Mouse (Mus musculus) hindbrain, embryonic 16.5 days (tissue): Measurements from ENCODE around the gene Psmd8. TPM values are rescaled to one million over a fixed set of nuclear protein-coding genes. Genes with fewer than 3 reads are reported as not detected.
"Not testable (repeated sequence)": the region's sequence is repeated elsewhere in the genome, so short reads cannot be mapped to it uniquely, and the experiment has no call there.

Experiments used
- ATAC-seq: fragments of 200-750 bp; cut with Nextera tagmentation; 2 replicates; pipeline ENCODE4 v1.8.0; 2017; ENCODE audit warnings: moderate TSS enrichment, moderate library complexity
- H3K27ac ChIP-seq: fragments of 300-500 bp; sonication (generic); 2 replicates; pipeline ENCODE4 v1.5.1; 2014; ENCODE audit warnings: low read depth, mild to moderate bottlenecking, control low read depth, low read length, moderate library complexity
- H3K27me3 ChIP-seq: fragments of 300-500 bp; sonication (generic); replicated peaks from 2 replicates; pipeline ENCODE4 v1.6.1; 2014; ENCODE audit warnings: low read length; ENCODE audit not compliant: control insufficient read depth, insufficient read depth
- H3K36me3 ChIP-seq: fragments of 300-500 bp; sonication (generic); 2 replicates; pipeline ENCODE4 v1.6.1; 2014; ENCODE audit warnings: mild to moderate bottlenecking, low read length, moderate library complexity, mixed read lengths; ENCODE audit not compliant: control insufficient read depth, insufficient read depth
- H3K4me1 ChIP-seq: fragments of 300-500 bp; sonication (generic); 2 replicates; pipeline ENCODE4 v1.6.1; 2014; ENCODE audit warnings: low read depth, low read length; ENCODE audit not compliant: control insufficient read depth, insufficient read depth
- H3K4me2 ChIP-seq: fragments of 300-500 bp; sonication (generic); 2 replicates; pipeline ENCODE4 v1.6.1; 2014; ENCODE audit warnings: mild to moderate bottlenecking, low read length, control low read depth, moderate library complexity
- H3K4me3 ChIP-seq: fragments of 300-500 bp; sonication (generic); 2 replicates; pipeline ENCODE4 v1.5.1; 2014; ENCODE audit warnings: mild to moderate bottlenecking, low read length, control low read depth, moderate library complexity
- H3K9ac ChIP-seq: fragments of 300-500 bp; sonication (generic); 2 replicates; pipeline ENCODE4 v1.6.1; 2014; ENCODE audit warnings: low read depth, mild to moderate bottlenecking, control low read depth, low read length, moderate library complexity
- H3K9me3 ChIP-seq: fragments of 300-500 bp; sonication (generic); 2 replicates; pipeline ENCODE4 v1.6.1; 2014; ENCODE audit warnings: mild to moderate bottlenecking, low read length, moderate library complexity; ENCODE audit not compliant: control insufficient read depth
- WGBS: fragments of 180-500 bp; shearing (Covaris S2); extraction: QIAGEN DNeasy Blood & Tissue Kit; methylation state at CpG from one replicate; pipeline ENCODE4 v1.1.7; 2014; 5-methylcytosine and 5-hydroxymethylcytosine counted together
- polyA plus RNA-seq: library from polyadenylated mRNA; unstranded; fragments of >200 nt; fragmentation: Nextera tagmentation; extraction: Ambion mirVana; gene quantifications from 2 replicates; pipeline ENCODE4 v1.2.1, GENCODE M21; 2015

The Psmd8 gene
- polyA plus RNA-seq, 1 experiment from 2014 or later = 284 TPM

DNA sequence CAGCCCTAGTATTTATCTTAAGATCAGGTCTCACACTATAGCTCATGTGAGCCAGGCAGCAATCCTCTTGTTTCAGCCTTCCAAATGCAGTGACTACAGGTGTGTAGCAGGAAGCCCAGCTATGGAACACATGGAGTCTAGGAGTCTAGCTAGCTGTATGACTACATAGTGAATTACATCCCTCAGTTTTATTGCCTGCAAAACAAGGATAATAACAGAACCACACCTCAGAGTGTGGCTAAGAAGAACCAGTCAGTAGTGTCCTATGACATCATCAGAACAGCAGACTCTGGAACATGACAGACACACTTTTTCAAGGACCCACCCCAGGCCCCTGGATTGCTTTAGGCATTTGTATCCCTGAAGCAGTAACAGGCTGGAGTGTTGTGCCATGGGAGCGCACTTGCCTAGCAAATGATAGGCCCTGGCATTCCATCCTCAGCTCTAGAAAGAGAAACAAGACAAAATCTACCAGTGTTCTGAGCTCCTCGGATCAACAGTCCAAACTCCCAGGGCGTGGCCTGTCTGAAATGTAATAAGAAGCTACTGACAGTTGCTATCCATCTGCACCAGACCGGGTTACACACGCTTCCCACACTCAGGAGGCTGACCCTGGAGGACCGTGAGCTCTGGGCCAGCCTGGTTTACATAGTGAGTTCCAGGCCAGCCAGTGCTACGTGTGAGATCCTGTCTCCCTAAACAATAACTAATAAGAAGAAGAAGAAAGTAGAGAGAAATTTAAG is 33.7 kb downstream of the Psmd8 start:
- no peaks in the 10 kb centered on the region for H3K36me3 ChIP-seq
- H3K9ac ChIP-seq = no peak overlapping the region
- H3K4me3 ChIP-seq = no peak overlapping the region
- no peak overlapping the region for H3K4me2 ChIP-seq
- no peaks in the 10 kb centered on the region for H3K9me3 ChIP-seq
- H3K27me3 ChIP-seq = no peaks in the 10 kb centered on the region
- 85% methylated on average over 7 of the region's 7 CpGs for WGBS
- H3K27ac ChIP-seq = no peak overlapping the region
- H3K4me1 ChIP-seq = no peaks in the 10 kb centered on the region
- ATAC-seq = no peak

DNA sequence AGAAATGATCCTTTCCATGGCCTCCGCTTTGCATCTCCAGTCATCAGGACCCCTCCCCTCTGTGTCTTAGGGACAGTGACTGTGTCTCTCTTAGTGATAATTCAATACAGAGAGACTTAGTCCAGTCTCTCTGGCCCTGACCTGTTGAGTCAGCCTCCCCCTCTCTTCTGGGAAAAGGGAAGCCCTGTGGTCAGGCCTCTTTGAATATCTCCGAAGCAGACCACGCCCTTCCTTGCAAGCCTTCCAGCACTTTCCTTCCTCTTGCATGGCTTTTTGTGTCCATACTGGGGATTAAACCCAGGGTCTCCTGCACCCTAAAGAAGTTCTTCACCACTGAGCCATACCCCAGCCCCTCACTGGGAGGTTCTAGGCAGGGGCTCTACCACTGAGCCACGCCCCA is 36.5 kb downstream of the Psmd8 start:
- Histone ChIP-seq H3K27ac (no peak overlapping the region), H3K4me2 (no peak overlapping the region), H3K4me3 (no peak overlapping the region), H3K9ac (no peak overlapping the region), H3K27me3 (no peaks in the 10 kb centered on the region), H3K4me1 (no peaks in the 10 kb centered on the region), H3K36me3 (no peaks in the 10 kb centered on the region), H3K9me3 (no peaks in the 10 kb centered on the region)
- WGBS = 96% methylated on average over 3 of the region's 4 CpGs
- no peak for ATAC-seq

DNA sequence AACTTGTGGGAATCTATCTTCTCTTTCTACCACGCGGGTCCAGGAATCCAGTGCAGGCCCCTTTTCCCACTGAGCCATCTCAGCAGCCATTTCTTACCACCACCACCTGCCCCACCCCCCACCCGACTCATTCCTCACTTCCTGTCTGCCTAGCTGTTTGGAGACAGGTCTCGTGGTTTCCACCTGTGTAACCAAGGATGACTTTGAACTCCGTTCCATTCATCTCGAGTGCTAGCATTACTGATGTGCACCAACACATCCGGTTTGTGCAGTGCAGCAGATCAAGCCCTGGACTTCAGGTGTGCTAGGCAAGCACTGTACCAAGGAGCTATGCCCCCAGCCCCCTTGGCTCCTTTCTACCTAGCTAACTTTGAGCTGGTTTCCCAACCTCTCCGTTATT is 39.1 kb downstream of the Psmd8 start:
- no peaks in the 10 kb centered on the region for H3K36me3 ChIP-seq
- H3K27me3 ChIP-seq = peaks cover 2% of the 10 kb centered on the region
- no peaks in the 10 kb centered on the region for H3K4me1 ChIP-seq
- H3K4me2 ChIP-seq = no peak overlapping the region
- H3K27ac ChIP-seq = no peak overlapping the region
- WGBS = 85% methylated on average over 8 of the region's 8 CpGs
- H3K4me3 ChIP-seq = no peak overlapping the region
- no peaks in the 10 kb centered on the region for H3K9me3 ChIP-seq
- ATAC-seq = no peak
- no peak overlapping the region for H3K9ac ChIP-seq

DNA sequence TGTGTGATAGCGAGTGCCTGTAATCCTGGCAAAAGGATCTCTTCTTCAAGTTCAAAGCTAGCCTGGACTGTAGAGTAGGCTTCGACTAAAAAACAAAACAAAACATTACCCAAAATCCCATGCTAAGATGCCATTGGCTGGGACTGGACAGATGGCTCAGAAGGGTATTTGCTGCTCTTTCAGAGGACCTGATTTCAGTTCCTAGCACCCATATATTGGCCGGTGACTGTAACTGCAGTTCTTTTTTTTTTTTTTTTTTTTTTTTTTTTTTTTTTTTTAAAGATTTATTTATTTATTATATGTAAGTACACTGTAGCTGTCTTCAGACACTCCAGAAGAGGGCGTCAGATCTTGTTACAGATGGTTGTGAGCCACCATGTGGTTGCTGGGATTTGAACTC is 41.3 kb downstream of the Psmd8 start:
- ATAC-seq, H3K9me3 ChIP-seq, H3K4me1 ChIP-seq, H3K27me3 ChIP-seq, H3K4me3 ChIP-seq, H3K4me2 ChIP-seq, H3K27ac ChIP-seq, H3K36me3 ChIP-seq, H3K9ac ChIP-seq: not testable (repeated sequence)
- WGBS = 94% methylated on average over 3 of the region's 4 CpGs

DNA sequence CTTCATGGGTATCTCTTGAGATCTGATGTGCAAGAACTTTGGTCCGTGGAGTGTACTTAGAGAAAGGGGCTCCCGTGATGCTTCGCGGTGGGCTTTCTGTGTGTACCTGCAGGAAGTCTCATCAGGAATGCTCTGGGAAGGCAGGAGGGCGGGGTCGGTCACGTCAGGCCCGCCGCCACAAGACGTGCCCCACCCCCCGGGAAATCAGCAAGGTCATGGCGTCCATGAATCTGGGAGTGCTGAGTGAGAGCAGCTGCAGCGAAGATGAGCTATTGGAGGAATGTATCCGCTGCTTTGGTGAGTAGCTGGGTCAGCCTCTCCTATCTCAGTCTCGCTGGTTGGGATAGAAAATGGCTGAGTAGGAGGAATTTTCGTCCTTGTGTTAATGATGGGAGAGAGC is 43.1 kb downstream of the Psmd8 start:
- H3K9me3 ChIP-seq = no peaks in the 10 kb centered on the region
- no peaks in the 10 kb centered on the region; the same call in 1 of the 2 replicates for H3K4me1 ChIP-seq
- WGBS = 43% methylated on average over 16 of the region's 16 CpGs
- H3K4me3 ChIP-seq = no peak overlapping the region
- H3K4me2 ChIP-seq = no peak overlapping the region
- no peak overlapping the region for H3K27ac ChIP-seq
- H3K36me3 ChIP-seq = no peaks in the 10 kb centered on the region
- peaks cover 2% of the 10 kb centered on the region for H3K27me3 ChIP-seq
- no peak for ATAC-seq
- no peak overlapping the region for H3K9ac ChIP-seq

DNA sequence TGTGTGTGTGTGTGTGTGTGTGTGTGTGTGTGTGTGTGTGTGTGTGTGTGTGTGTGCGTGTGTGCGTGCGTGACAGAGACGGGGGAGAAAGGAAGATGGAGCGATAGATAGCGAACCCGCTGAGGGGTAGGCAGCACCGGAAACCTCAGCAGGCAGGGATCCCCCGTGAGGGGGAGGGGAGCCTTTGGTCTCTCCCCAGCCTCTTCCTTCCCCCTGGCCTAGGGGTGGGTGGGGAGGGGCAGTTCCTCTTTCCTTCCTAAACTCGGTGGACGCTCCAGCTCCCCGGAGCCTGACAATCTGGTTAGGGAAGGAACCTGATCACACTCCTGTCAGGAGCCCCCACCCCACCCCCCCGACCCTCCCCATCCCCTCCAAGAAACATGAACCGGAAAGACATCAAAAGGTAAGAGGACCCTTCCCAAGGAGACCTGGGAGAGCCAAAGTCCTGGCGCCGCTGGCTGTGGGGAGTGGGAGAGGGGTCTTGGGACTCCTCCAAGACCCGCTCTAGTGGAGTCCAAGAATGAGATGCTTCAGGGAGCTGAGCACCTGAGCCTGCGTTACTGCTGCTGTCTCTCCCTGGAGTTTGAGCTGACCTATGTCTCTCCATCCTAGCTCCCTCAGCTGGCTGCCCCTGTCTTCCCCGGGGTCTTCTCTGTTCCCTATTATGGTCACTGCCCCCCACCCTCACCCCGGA is 45.7 kb downstream of the Psmd8 start, which contains the start of gene Rasgrp4:
TSS of gene Rasgrp4 (plus strand) at position 159 of the 694 bp plus-strand sequence.
- peak within 1 kb of the TSS; percentile 9; the same call in 1 of the 2 replicates for H3K9ac ChIP-seq
- WGBS = 2% methylated on average over 10 of the region's 20 CpGs
- H3K36me3 ChIP-seq = no peaks in the 10 kb centered on the region
- H3K27me3 ChIP-seq = peaks cover 2% of the 10 kb centered on the region
- no peak within 1 kb of the TSS for H3K27ac ChIP-seq
- H3K4me3 ChIP-seq = peak within 1 kb of the TSS; percentile 30
- ATAC-seq = peak; percentile 71
- no peaks in the 10 kb centered on the region; the same call in 1 of the 2 replicates for H3K4me1 ChIP-seq
- H3K4me2 ChIP-seq = peak within 1 kb of the TSS; percentile 60
- H3K9me3 ChIP-seq = no peaks in the 10 kb centered on the region

DNA sequence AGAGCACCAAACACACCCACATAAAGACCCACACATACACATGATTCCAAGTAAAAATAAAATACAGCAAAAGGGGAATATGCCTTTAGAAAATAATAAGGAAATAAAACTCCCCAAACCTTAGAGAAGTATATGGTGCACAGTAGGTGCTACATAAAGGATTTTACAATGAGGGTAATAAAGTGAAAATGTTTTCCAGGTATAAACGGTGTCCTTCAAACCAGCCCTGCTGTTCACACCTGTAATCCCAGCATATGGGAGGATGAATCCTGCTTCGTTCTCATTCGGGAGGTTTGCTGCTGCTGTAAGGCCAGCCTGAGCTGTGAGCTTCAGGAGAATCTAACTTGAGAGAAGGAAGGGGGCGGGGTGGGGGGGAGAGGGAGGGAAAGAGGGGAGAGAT is 46.3 kb downstream of the Psmd8 start:
- WGBS = 5% methylated on average over 4 of the region's 4 CpGs
- ATAC-seq = no peak
- H3K4me1 ChIP-seq = no peaks in the 10 kb centered on the region; the same call in 1 of the 2 replicates
- H3K27ac ChIP-seq = no peak overlapping the region
- H3K9me3 ChIP-seq = no peaks in the 10 kb centered on the region
- peak overlapping the region; percentile 30 for H3K4me3 ChIP-seq
- H3K4me2 ChIP-seq = peak overlapping the region; percentile 60
- H3K9ac ChIP-seq = no peak overlapping the region
- peaks cover 2% of the 10 kb centered on the region for H3K27me3 ChIP-seq
- H3K36me3 ChIP-seq = no peaks in the 10 kb centered on the region

DNA sequence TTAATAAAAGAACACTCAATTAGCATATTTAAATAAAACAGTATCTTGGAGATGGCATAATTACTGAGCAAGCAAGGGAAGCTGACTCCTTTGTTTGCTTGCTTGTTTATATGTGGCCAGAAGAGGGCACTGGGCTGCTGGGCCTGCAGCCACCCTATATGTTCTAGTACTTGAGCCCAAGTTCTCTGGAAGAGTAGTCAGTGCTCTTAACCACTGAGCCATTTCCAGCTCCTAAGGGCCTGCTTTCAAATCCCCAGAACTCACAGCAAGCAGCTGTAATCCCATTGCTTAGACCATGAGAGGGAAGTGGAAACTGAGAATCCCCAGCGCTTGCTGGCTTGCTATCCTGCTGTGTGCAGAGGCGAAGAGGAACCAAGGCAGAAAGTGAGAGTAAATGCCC is 51.8 kb downstream of the Psmd8 start:
- ATAC-seq = no peak
- Histone ChIP-seq H3K27ac (no peak overlapping the region), H3K9ac (no peak overlapping the region), H3K9me3 (no peaks in the 10 kb centered on the region), H3K36me3 (no peaks in the 10 kb centered on the region), H3K4me2 (no peak overlapping the region), H3K4me3 (no peak overlapping the region), H3K4me1 (peaks cover 7% of the 10 kb centered on the region), H3K27me3 (peaks cover 3% of the 10 kb centered on the region)
- 60% methylated on average over 2 of the region's 2 CpGs for WGBS

DNA sequence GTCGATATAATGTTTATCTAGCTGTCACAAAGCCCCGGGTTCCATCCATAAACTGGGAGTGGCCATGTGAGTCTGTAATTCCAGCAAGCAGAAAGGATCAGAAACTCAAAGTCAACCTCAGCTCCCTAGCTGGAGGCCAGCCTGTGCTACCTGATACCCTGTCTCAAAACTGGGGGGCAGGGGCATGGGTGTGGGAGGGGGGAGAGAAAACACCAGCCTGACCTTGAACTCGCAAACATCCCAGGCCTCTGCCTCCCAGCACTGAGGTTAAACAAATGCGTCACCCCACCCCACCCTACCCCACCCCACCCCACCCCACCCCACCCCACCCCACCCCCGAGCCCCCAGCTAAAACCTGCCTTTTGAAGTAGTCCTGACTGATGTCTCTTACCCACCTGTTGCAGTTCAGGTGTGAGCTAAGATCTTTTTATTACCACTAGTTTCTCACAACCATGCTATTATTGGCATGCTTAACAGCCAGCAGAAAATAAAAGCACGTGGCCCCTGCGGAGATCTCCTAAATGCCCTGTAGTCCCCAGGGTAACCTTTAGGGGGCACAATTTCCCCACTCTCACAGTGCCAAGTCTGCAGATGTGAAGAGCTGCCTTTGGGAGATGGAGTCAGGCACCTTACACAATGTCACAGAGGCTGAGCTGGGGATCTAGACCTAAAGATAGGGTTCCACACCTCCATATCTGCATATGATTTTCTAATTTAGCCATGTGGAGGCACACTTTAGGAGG is 54.2 kb downstream of the Psmd8 start:
- Histone ChIP-seq H3K4me1 (peaks cover 7% of the 10 kb centered on the region), H3K36me3 (no peaks in the 10 kb centered on the region), H3K4me3 (no peak overlapping the region), H3K4me2 (no peak overlapping the region), H3K9ac (no peak overlapping the region), H3K27me3 (peaks cover 3% of the 10 kb centered on the region), H3K9me3 (no peaks in the 10 kb centered on the region), H3K27ac (no peak overlapping the region)
- ATAC-seq = no peak
- 36% methylated on average over 7 of the region's 7 CpGs for WGBS
